Mouse (Mus musculus): ENCODE data around the gene Vmn2r89. TPM values are rescaled to one million over a fixed set of nuclear protein-coding genes. Genes with fewer than 3 reads are reported as not detected.

Vmn2r89 gene
- polyA plus RNA-seq, 1 experiment from 2014 or later: not detected

GRCm38 (mm10) chr14:51507416-51507815 lies 55.8 kb downstream of the Vmn2r89 start:
- Histone ChIP-seq H3K27ac (ENCODE audit: low read depth, low read length) (no peak overlapping the region), H3K4me2 (ENCODE audit: low read depth) (no peak overlapping the region), H3K4me1 (ENCODE audit: control insufficient read depth, insufficient read depth, low read length) (no peaks in the 10 kb centered on the region), H3K9ac (ENCODE audit: low read length) (no peak overlapping the region), H3K27me3 (ENCODE audit: control insufficient read depth, insufficient read depth, low read length) (no peaks in the 10 kb centered on the region), H3K4me3 (ENCODE audit: low read depth, low read length) (no peak overlapping the region), H3K36me3 (ENCODE audit: control insufficient read depth, insufficient read depth, low read length) (no peaks in the 10 kb centered on the region), H3K9me3 (ENCODE audit: control insufficient read depth, low read length) (no peaks in the 10 kb centered on the region)
- DNase-seq (ENCODE audit: low spot score) (no peak), ATAC-seq (ENCODE audit: insufficient read depth, low FRiP score, low TSS enrichment) (no peak)
- 99% methylated on average over 8 of the region's 8 CpGs for WGBS

Other genes starting within 250 kb of the Vmn2r89 start
- gene Ear14, start 248.5 kb upstream of the Vmn2r89 start, polyA plus RNA-seq (2014; fragmentation: Nextera tagmentation; extraction: Ambion mirVana): not detected in 2 replicates
- not detected in 2 replicates for gene Rnase2a, start 195.7 kb upstream of the Vmn2r89 start, polyA plus RNA-seq (2014; fragmentation: Nextera tagmentation; extraction: Ambion mirVana)
- not detected in 2 replicates for gene Gm7247, start 90.1 kb upstream of the Vmn2r89 start, polyA plus RNA-seq (2014; fragmentation: Nextera tagmentation; extraction: Ambion mirVana)
- not detected in 2 replicates for gene Vmn2r88, start 41.0 kb upstream of the Vmn2r89 start, polyA plus RNA-seq (2014; fragmentation: Nextera tagmentation; extraction: Ambion mirVana)
- not detected in 2 replicates for gene Gm5622, start 100.9 kb downstream of the Vmn2r89 start, polyA plus RNA-seq (2014; fragmentation: Nextera tagmentation; extraction: Ambion mirVana)
- gene Gm17175, start 122.2 kb downstream of the Vmn2r89 start, polyA plus RNA-seq (2014; fragmentation: Nextera tagmentation; extraction: Ambion mirVana): not detected in 2 replicates
- gene Gm17174, start 140.3 kb downstream of the Vmn2r89 start, polyA plus RNA-seq (2014; fragmentation: Nextera tagmentation; extraction: Ambion mirVana): not detected in 2 replicates
- gene Gm17078, start 159.5 kb downstream of the Vmn2r89 start, polyA plus RNA-seq (2014; fragmentation: Nextera tagmentation; extraction: Ambion mirVana): not detected in 2 replicates
- not detected in 2 replicates for gene Gm4181, start 183.8 kb downstream of the Vmn2r89 start, polyA plus RNA-seq (2014; fragmentation: Nextera tagmentation; extraction: Ambion mirVana)
- not detected in 2 replicates for gene Gm17079, start 243.6 kb downstream of the Vmn2r89 start, polyA plus RNA-seq (2014; fragmentation: Nextera tagmentation; extraction: Ambion mirVana)

All from neural tube, embryonic 11.5 days (tissue).